Mouse (Mus musculus): ENCODE measurements around the gene Hist1h2ao. TPM values are rescaled to one million over a fixed set of nuclear protein-coding genes. Genes with fewer than 3 reads are reported as not detected.
"Not testable (repeated sequence)": the region's sequence is repeated elsewhere in the genome, so short reads cannot be mapped to it uniquely, and the experiment has no call there.

Hist1h2ao gene
- polyA plus RNA-seq, 1 experiment, result not detected

GRCm38 (mm10) chr13:21789925-21790324 lies 20.3 kb upstream of the Hist1h2ao start:
- Histone ChIP-seq H3K4me1 (ENCODE audit: control insufficient read depth, insufficient read depth, insufficient read length, low read length) (no peaks in the 10 kb centered on the region), H3K27ac (replicated peaks; ENCODE audit: low read depth, low read length) (no peak overlapping the region), H3K4me3 (ENCODE audit: insufficient read depth, low read depth, low read length) (no peak overlapping the region)

- Histone ChIP-seq H3K4me1 (ENCODE audit: control insufficient read depth, insufficient read depth, insufficient read length, low read length) (no peaks in the 10 kb centered on the region), H3K4me3 (ENCODE audit: insufficient read depth, low read depth, low read length) (peak overlapping the region; percentile 23), H3K27ac (replicated peaks; ENCODE audit: low read depth, low read length) (no peak overlapping the region)
Observed at GRCm38 (mm10) chr13:21790601-21791283, 19.5 kb upstream of the Hist1h2ao start.

- Histone ChIP-seq H3K4me3 (ENCODE audit: insufficient read depth, low read depth, low read length) (no peak overlapping the region), H3K27ac (replicated peaks; ENCODE audit: low read depth, low read length) (no peak overlapping the region), H3K4me1 (ENCODE audit: control insufficient read depth, insufficient read depth, insufficient read length, low read length) (no peaks in the 10 kb centered on the region)
Observed at GRCm38 (mm10) chr13:21795584-21795983, 14.7 kb upstream of the Hist1h2ao start.

- H3K27ac ChIP-seq (replicated peaks; ENCODE audit: low read depth, low read length); H3K4me1 ChIP-seq (ENCODE audit: control insufficient read depth, insufficient read depth, insufficient read length, low read length); H3K4me3 ChIP-seq (ENCODE audit: insufficient read depth, low read depth, low read length): not testable (repeated sequence)
Observed at GRCm38 (mm10) chr13:21797163-21797562, 13.1 kb upstream of the Hist1h2ao start.

- not testable (repeated sequence) for H3K4me3 ChIP-seq (ENCODE audit: insufficient read depth, low read depth, low read length); H3K4me1 ChIP-seq (ENCODE audit: control insufficient read depth, insufficient read depth, insufficient read length, low read length); H3K27ac ChIP-seq (replicated peaks; ENCODE audit: low read depth, low read length)
Observed at GRCm38 (mm10) chr13:21803058-21803457, 7.2 kb upstream of the Hist1h2ao start.

GRCm38 (mm10) chr13:21811074-21811473 lies 809 bp downstream of the Hist1h2ao start:
- not testable (repeated sequence) for H3K27ac ChIP-seq (replicated peaks; ENCODE audit: low read depth, low read length)

GRCm38 (mm10) chr13:21811539-21811938 lies 1.3 kb downstream of the Hist1h2ao start, which contains the start of gene Hist1h4m:
TSS of gene Hist1h4m (plus strand) at chr13:21811746.
- not testable (repeated sequence) for H3K4me1 ChIP-seq (ENCODE audit: control insufficient read depth, insufficient read depth, insufficient read length, low read length); H3K27ac ChIP-seq (replicated peaks; ENCODE audit: low read depth, low read length)
- peak within 1 kb of the TSS; percentile 10; the same call in 1 of the 2 replicates for H3K4me3 ChIP-seq (ENCODE audit: insufficient read depth, low read depth, low read length)

More at GRCm38 (mm10) chr13:21811074-21811473, 809 bp downstream of the Hist1h2ao start:
- not testable (repeated sequence) for H3K4me3 ChIP-seq (ENCODE audit: insufficient read depth, low read depth, low read length); H3K4me1 ChIP-seq (ENCODE audit: control insufficient read depth, insufficient read depth, insufficient read length, low read length)

GRCm38 (mm10) chr13:21812092-21812491 lies 1.8 kb downstream of the Hist1h2ao start:
- not testable (repeated sequence) for H3K27ac ChIP-seq (replicated peaks; ENCODE audit: low read depth, low read length); H3K4me1 ChIP-seq (ENCODE audit: control insufficient read depth, insufficient read depth, insufficient read length, low read length)
- H3K4me3 ChIP-seq (ENCODE audit: insufficient read depth, low read depth, low read length), result peak overlapping the region; percentile 10; the same call in 1 of the 2 replicates

- not testable (repeated sequence) for H3K27ac ChIP-seq (replicated peaks; ENCODE audit: low read depth, low read length); H3K4me3 ChIP-seq (ENCODE audit: insufficient read depth, low read depth, low read length); H3K4me1 ChIP-seq (ENCODE audit: control insufficient read depth, insufficient read depth, insufficient read length, low read length)
Observed at GRCm38 (mm10) chr13:21820082-21820890, 10.0 kb downstream of the Hist1h2ao start.

GRCm38 (mm10) chr13:21828511-21828910 lies 18.2 kb downstream of the Hist1h2ao start:
- Histone ChIP-seq H3K4me1 (ENCODE audit: control insufficient read depth, insufficient read depth, insufficient read length, low read length) (no peaks in the 10 kb centered on the region), H3K27ac (replicated peaks; ENCODE audit: low read depth, low read length) (no peak overlapping the region), H3K4me3 (ENCODE audit: insufficient read depth, low read depth, low read length) (no peak overlapping the region)

GRCm38 (mm10) chr13:21830344-21830743 lies 20.1 kb downstream of the Hist1h2ao start:
- Histone ChIP-seq H3K4me1 (ENCODE audit: control insufficient read depth, insufficient read depth, insufficient read length, low read length) (no peaks in the 10 kb centered on the region), H3K4me3 (ENCODE audit: insufficient read depth, low read depth, low read length) (no peak overlapping the region), H3K27ac (replicated peaks; ENCODE audit: low read depth, low read length) (no peak overlapping the region)

- H3K4me1 ChIP-seq (ENCODE audit: control insufficient read depth, insufficient read depth, insufficient read length, low read length); H3K27ac ChIP-seq (replicated peaks; ENCODE audit: low read depth, low read length): not testable (repeated sequence)
- H3K4me3 ChIP-seq (ENCODE audit: insufficient read depth, low read depth, low read length), result peak within 1 kb of the TSS; percentile 42
Observed at GRCm38 (mm10) chr13:21831418-21832394, 21.4 kb downstream of the Hist1h2ao start, which contains the start of gene Hist1h4n. TSS of gene Hist1h4n (minus strand) at chr13:21832196.

- not testable (repeated sequence) for H3K27ac ChIP-seq (replicated peaks; ENCODE audit: low read depth, low read length); H3K4me3 ChIP-seq (ENCODE audit: insufficient read depth, low read depth, low read length); H3K4me1 ChIP-seq (ENCODE audit: control insufficient read depth, insufficient read depth, insufficient read length, low read length)
Observed at GRCm38 (mm10) chr13:21833461-21833860, 23.2 kb downstream of the Hist1h2ao start, which contains the start of the genes Hist1h2ap and Hist1h2br. TSS of gene Hist1h2ap (minus strand) at chr13:21833507. TSS of gene Hist1h2br (plus strand) at chr13:21833743.

GRCm38 (mm10) chr13:21840508-21840907 lies 30.2 kb downstream of the Hist1h2ao start:
- not testable (repeated sequence) for H3K4me1 ChIP-seq (ENCODE audit: control insufficient read depth, insufficient read depth, insufficient read length, low read length); H3K27ac ChIP-seq (replicated peaks; ENCODE audit: low read depth, low read length); H3K4me3 ChIP-seq (ENCODE audit: insufficient read depth, low read depth, low read length)

Measured in brown adipose tissue, adult 24 weeks (tissue).